Comparison of ENCODE assay signal across 9 mouse cellular contexts in genomic region chr4:134355841-134356452, GRCm38 (mm10). TPM values are rescaled to one million over a fixed set of nuclear protein-coding genes. Genes with fewer than 3 reads are reported as not detected.
A peak's percentile ranks its signal among the peaks of the same experiment; 100 is the strongest.
DNase-seq lines count a peak whose midpoint lies in the region; ATAC-seq and TF ChIP-seq lines count a peak whose summit lies in the region.
"Had no signal": no experiment of that assay in that cellular context is flagged by ENCODE, and none has a peak within 500 bp of the region (broad histone marks: within the 10 kb centered on the region; RNA-seq: fewer than 3 reads in every experiment).

No protein-coding gene starts in this region.

- no peaks in the 10 kb centered on the region for H3K9me3 ChIP-seq in ES-E14 (ENCODE audit: control insufficient read depth, insufficient read depth, low read depth, low read length)
- no peaks in the 10 kb centered on the region for H3K9me3 ChIP-seq in lung, embryonic 14.5 days (ENCODE audit: low read depth, low read length)
- H3K9me3 ChIP-seq in hindbrain, embryonic 10.5 days, result no peaks in the 10 kb centered on the region
- H3K9me3 ChIP-seq: liver, embryonic 15.5 days had no signal

- H3K9ac ChIP-seq in ES-E14 (ENCODE audit: insufficient read depth, low read depth, low read length, poor library complexity, severe bottlenecking), result 0 out of 2 replicates have a peak overlapping the region, but pooled peaks have one; percentile 7
- H3K9ac ChIP-seq in lung, embryonic 14.5 days, result no peak overlapping the region
- H3K9ac ChIP-seq: liver, embryonic 15.5 days had no signal

- H3K4me1 ChIP-seq in ES-E14 (ENCODE audit: control insufficient read depth in 2 of 2, insufficient read depth in 2 of 2, low read length in 2 of 2, poor library complexity in 1 of 2), result peaks cover 8 to 41% of the 10 kb centered on the region in 2 experiments; a peak in 3 of 4 replicates
- H3K4me1 ChIP-seq in lung, embryonic 14.5 days (ENCODE audit: insufficient read depth), result no peaks in the 10 kb centered on the region
- H3K4me1 ChIP-seq in hindbrain, embryonic 10.5 days (replicated peaks), result peaks cover 49% of the 10 kb centered on the region

- peaks cover 4% of the 10 kb centered on the region for H3K36me3 ChIP-seq in ES-E14 (ENCODE audit: control insufficient read depth, insufficient read depth, low read length, poor library complexity, severe bottlenecking)
- H3K36me3 ChIP-seq in lung, embryonic 14.5 days (ENCODE audit: insufficient read depth), result no peaks in the 10 kb centered on the region
- H3K36me3 ChIP-seq in hindbrain, embryonic 10.5 days, result no peaks in the 10 kb centered on the region
- H3K36me3 ChIP-seq: liver, embryonic 15.5 days had no signal

- in situ Hi-C loops in ES-E14 (cut with MboI; ENCODE audit: low sequenced_read_pairs in 2 of 2, unreplicated experiment in 2 of 2), result no loop called here

- no peak for DNase-seq in ES-E14 (ENCODE audit: low read depth, low spot score)
- peak; percentile 89 for DNase-seq in adrenal gland, postnatal 10 days
- peak; percentile 75 to 84 for DNase-seq in heart, postnatal 14 days
- peak; percentile 17 for DNase-seq in lung, embryonic 14.5 days
- DNase-seq in urinary bladder, postnatal 25 days (ENCODE audit: low spot score), result no peak
- no peak for DNase-seq in left cerebral cortex, postnatal 25 days (ENCODE audit: low spot score in 2 of 2)
- DNase-seq in hindbrain, embryonic 10.5 days (ENCODE audit: low spot score), result no peak

- WGBS in lung, embryonic 14.5 days, result 31% methylated on average over 16 of the region's 16 CpGs
- 51% methylated on average over 16 of the region's 16 CpGs for WGBS in hindbrain, embryonic 10.5 days

- 0 out of 2 replicates have a peak overlapping the region, but pooled peaks have one; percentile 10 for H3K4me2 ChIP-seq in lung, embryonic 14.5 days

- H3K27me3 ChIP-seq in lung, embryonic 14.5 days (ENCODE audit: insufficient read depth, low read length), result no peaks in the 10 kb centered on the region
- peaks cover 43% of the 10 kb centered on the region for H3K27me3 ChIP-seq in hindbrain, embryonic 10.5 days (ENCODE audit: insufficient read depth, poor library complexity, severe bottlenecking)

- TF ChIP-seq CTCF in lung, embryonic 14.5 days (IDR thresholded peaks at IDR 0.05; ENCODE audit: low read depth), result no peak

- H3K27ac ChIP-seq in ES-E14 (ENCODE audit: insufficient read depth, low read depth, low read length, poor library complexity, severe bottlenecking), result no peak overlapping the region; the same call in 1 of the 2 replicates
- H3K27ac ChIP-seq in lung, embryonic 14.5 days (ENCODE audit: low read depth), result peak overlapping the region; percentile 16; the same call in 1 of the 2 replicates
- H3K27ac ChIP-seq in hindbrain, embryonic 10.5 days, result no peak overlapping the region
- H3K27ac ChIP-seq: liver, embryonic 15.5 days had no signal

- H3K4me3 ChIP-seq in ES-E14 (ENCODE audit: insufficient read depth in 1 of 2, low read depth in 1 of 2, low read length in 2 of 2, poor library complexity in 1 of 2, severe bottlenecking in 1 of 2), result no peak overlapping the region
- H3K4me3 ChIP-seq in lung, embryonic 14.5 days (ENCODE audit: low read depth, low read length), result no peak overlapping the region
- H3K4me3 ChIP-seq in hindbrain, embryonic 10.5 days, result no peak overlapping the region
- H3K4me3 ChIP-seq: liver, embryonic 15.5 days had no signal

- no peak for ATAC-seq in lung, embryonic 14.5 days (ENCODE audit: insufficient read depth)
- ATAC-seq in CD4-positive, CD25-positive, alpha-beta regulatory T cell, adult 4 months, result no peak

- intact Hi-C loops in heart, postnatal 14 days (cut with DNase I), result loop anchor here (2.0 to 5.0 kb wide), 2 partner anchors 34 to 63 kb away; no protein-coding TSS in a partner anchor
- intact Hi-C loops in left cerebral cortex, postnatal 25 days (cut with DNase I), result loop anchor here (5.0 kb wide), 1 partner anchor 104 kb away; the partner anchor contains the start of gene Grrp1

TF ChIP-seq in ES-E14, 5 proteins besides CTCF, POLR2A, EP300 and RAD21:
- TF ChIP-seq ZNF384 (IDR thresholded peaks at IDR 0.05; ENCODE audit: low read depth, low read length), result no peak
- no peak for TF ChIP-seq CHD2 (IDR thresholded peaks at IDR 0.05; ENCODE audit: low read depth, low read length)
- TF ChIP-seq ZC3H11A (IDR thresholded peaks at IDR 0.05; ENCODE audit: borderline replicate concordance, low read depth, low read length), result no peak
- no peak for TF ChIP-seq MAFK (IDR thresholded peaks at IDR 0.05; ENCODE audit: insufficient read depth, low read depth, low read length)
- TF ChIP-seq HCFC1 (IDR thresholded peaks at IDR 0.05; ENCODE audit: borderline replicate concordance, insufficient read depth, low read length), result no peak

RNA-seq across cellular contexts. Expression of gene Slc30a2, which starts 13.0 kb away (rescaled TPM):
- 23.5 and 24.3 TPM in 2 replicates for total RNA-seq in ES-E14 (2012; rRNA removed)
- 10 to 100 TPM; 13.7 to 17.4 TPM for total RNA-seq in adrenal gland, postnatal 10 days (2021)
- under 1 TPM; 0.68 to 0.96 TPM for total RNA-seq in heart, postnatal 14 days (2021)
- polyA plus RNA-seq in lung, embryonic 14.5 days (2014; fragmentation: Nextera tagmentation; extraction: Ambion mirVana), result 0.05 TPM in 1 of 2 replicates, not detected in the other
- under 1 TPM; 0.19 TPM for polyA plus RNA-seq in CD4-positive, CD25-positive, alpha-beta regulatory T cell, adult 4 months (2017; shearing (Covaris generic))
- not detected for total RNA-seq in left cerebral cortex, postnatal 25 days (2021)
- polyA plus RNA-seq in hindbrain, embryonic 10.5 days (2016; fragmentation: Nextera tagmentation; extraction: Ambion mirVana), result 0.10 TPM in 1 of 2 replicates, not detected in the other

RNA-seq across cellular contexts. Expression of gene Extl1, which starts 27.7 kb away (rescaled TPM):
- total RNA-seq in ES-E14 (2012; rRNA removed), result 4.2 and 7.3 TPM in 2 replicates
- 1 to 10 TPM; 1.1 to 3.1 TPM for total RNA-seq in adrenal gland, postnatal 10 days (2021)
- total RNA-seq in heart, postnatal 14 days (2021), result 10 to 100 TPM; 11.4 to 12.0 TPM
- 2.9 and 3.7 TPM in 2 replicates for polyA plus RNA-seq in lung, embryonic 14.5 days (2014; fragmentation: Nextera tagmentation; extraction: Ambion mirVana)
- polyA plus RNA-seq in CD4-positive, CD25-positive, alpha-beta regulatory T cell, adult 4 months (2017; shearing (Covaris generic)), result 1 to 10 TPM; 2.2 to 2.3 TPM
- total RNA-seq in left cerebral cortex, postnatal 25 days (2021), result 10 to 100 TPM; 49.2 to 52.5 TPM
- polyA plus RNA-seq in hindbrain, embryonic 10.5 days (2016; fragmentation: Nextera tagmentation; extraction: Ambion mirVana), result 0.25 and 0.63 TPM in 2 replicates

RNA-seq across cellular contexts. Expression of gene Pafah2, which starts 40.2 kb away (rescaled TPM):
- total RNA-seq in ES-E14 (2012; rRNA removed), result 15.8 and 18.4 TPM in 2 replicates
- total RNA-seq in adrenal gland, postnatal 10 days (2021), result 10 to 100 TPM; 20.8 to 22.1 TPM
- 1 to 10 TPM; 7.5 to 8.6 TPM for total RNA-seq in heart, postnatal 14 days (2021)
- polyA plus RNA-seq in lung, embryonic 14.5 days (2014; fragmentation: Nextera tagmentation; extraction: Ambion mirVana), result 10.5 and 12.2 TPM in 2 replicates
- polyA plus RNA-seq in CD4-positive, CD25-positive, alpha-beta regulatory T cell, adult 4 months (2017; shearing (Covaris generic)), result 1 to 10 TPM in 1 of 2 experiments, under 1 TPM in 1; 0.30 to 2.4 TPM
- 1 to 10 TPM; 5.3 to 9.1 TPM for total RNA-seq in left cerebral cortex, postnatal 25 days (2021)
- polyA plus RNA-seq in hindbrain, embryonic 10.5 days (2016; fragmentation: Nextera tagmentation; extraction: Ambion mirVana), result 7.9 and 9.5 TPM in 2 replicates

RNA-seq across cellular contexts. Expression of gene Trim63, which starts 41.0 kb away (rescaled TPM):
- total RNA-seq in ES-E14 (2012; rRNA removed), result 3.5 and 4.3 TPM in 2 replicates
- 1 to 10 TPM; 3.2 to 8.2 TPM for total RNA-seq in adrenal gland, postnatal 10 days (2021)
- 100 to 1,000 TPM; 193 to 217 TPM for total RNA-seq in heart, postnatal 14 days (2021)
- 0.28 TPM in 1 of 2 replicates, not detected in the other for polyA plus RNA-seq in lung, embryonic 14.5 days (2014; fragmentation: Nextera tagmentation; extraction: Ambion mirVana)
- not detected for polyA plus RNA-seq in CD4-positive, CD25-positive, alpha-beta regulatory T cell, adult 4 months (2017; shearing (Covaris generic))
- total RNA-seq in left cerebral cortex, postnatal 25 days (2021), result under 1 TPM; 0.32 to 0.39 TPM
- polyA plus RNA-seq in hindbrain, embryonic 10.5 days (2016; fragmentation: Nextera tagmentation; extraction: Ambion mirVana), result 0.51 and 0.56 TPM in 2 replicates

Comparison
In these comparisons a context has a peak if more than half of its experiments do, and no peak if none do; other contexts are left out.
1. DNase-seq: peak in adrenal gland, postnatal 10 days (single experiment), heart, postnatal 14 days (2 of 2) and lung, embryonic 14.5 days (single experiment); none in ES-E14 (single experiment), urinary bladder, postnatal 25 days (single experiment), left cerebral cortex, postnatal 25 days (0 of 2) and hindbrain, embryonic 10.5 days (single experiment).
2. RNA of gene Slc30a2, which starts 13.0 kb away (total RNA-seq): 23.5 to 24.3 TPM in ES-E14 and 13.7 to 17.4 TPM in adrenal gland, postnatal 10 days; 0.68 to 0.96 TPM in heart, postnatal 14 days and not detected in left cerebral cortex, postnatal 25 days; every median in the first group is over 4 times any median in the second.